Mouse (Mus musculus) thymus, adult 2 months (tissue): Measurements from ENCODE around the gene Slc17a6. TPM values are rescaled to one million over a fixed set of nuclear protein-coding genes. Genes with fewer than 3 reads are reported as not detected.

ENCODE experiments used
- DNase-seq: peaks from one replicate; pipeline ENCODE4 v3.0.0; 2021
- H3K27ac ChIP-seq: fragments of 200-500 bp; 2 replicates; pipeline ENCODE4 v1.5.1; 2012; ENCODE audit warnings: low read length, control low read depth; ENCODE audit not compliant: control insufficient read depth, insufficient read depth
- H3K27me3 ChIP-seq: fragments of 200-500 bp; 2 replicates; pipeline ENCODE4 v1.6.1; 2012; ENCODE audit warnings: mild to moderate bottlenecking, low read length, moderate library complexity, mixed read lengths; ENCODE audit not compliant: control insufficient read depth, insufficient read depth
- H3K36me3 ChIP-seq: fragments of 200-500 bp; 2 replicates; pipeline ENCODE4 v1.6.1; 2012; ENCODE audit warnings: mild to moderate bottlenecking, low read length, moderate library complexity; ENCODE audit not compliant: control insufficient read depth, insufficient read depth
- H3K4me1 ChIP-seq: fragments of 200-500 bp; replicated peaks from 2 replicates; pipeline ENCODE4 v1.6.1; 2012; ENCODE audit warnings: low read length; ENCODE audit not compliant: control insufficient read depth, insufficient read depth
- H3K4me3 ChIP-seq: fragments of 200-500 bp; 2 replicates; pipeline ENCODE4 v1.5.1; 2012; ENCODE audit warnings: mild to moderate bottlenecking, low read length, control low read depth, moderate library complexity; ENCODE audit not compliant: control insufficient read depth, insufficient read depth
- CTCF ChIP-seq: fragments of 200-500 bp; IDR thresholded peaks from 2 replicates; pipeline ENCODE4 v1.5.1; 2012; ENCODE audit warnings: mild to moderate bottlenecking, control low read depth, low read length, moderate library complexity, borderline replicate concordance; ENCODE audit not compliant: control insufficient read depth, poor library complexity, insufficient read depth; ENCODE audit errors: extremely low read depth
- POLR2A ChIP-seq: fragments of 200-500 bp; IDR thresholded peaks from 2 replicates; pipeline ENCODE4 v1.6.1; 2012; ENCODE audit warnings: mild to moderate bottlenecking, low read length, control low read depth, moderate library complexity; ENCODE audit not compliant: control insufficient read depth, poor library complexity, insufficient read depth; ENCODE audit errors: extremely low read depth
- WGBS: fragments of 180-500 bp; shearing (Covaris S2); methylation state at CpG from one replicate; pipeline ENCODE4 v1.1.7; 2018; 5-methylcytosine and 5-hydroxymethylcytosine counted together
- polyA plus RNA-seq: library from polyadenylated mRNA; depleted of rRNA; stranded (reverse); fragments of >200 nt; gene quantifications from 2 replicates; pipeline ENCODE4 v1.2.3, GENCODE M21; 2012

Slc17a6 gene
- polyA plus RNA-seq, 1 experiment: 0.18 TPM

DNA sequence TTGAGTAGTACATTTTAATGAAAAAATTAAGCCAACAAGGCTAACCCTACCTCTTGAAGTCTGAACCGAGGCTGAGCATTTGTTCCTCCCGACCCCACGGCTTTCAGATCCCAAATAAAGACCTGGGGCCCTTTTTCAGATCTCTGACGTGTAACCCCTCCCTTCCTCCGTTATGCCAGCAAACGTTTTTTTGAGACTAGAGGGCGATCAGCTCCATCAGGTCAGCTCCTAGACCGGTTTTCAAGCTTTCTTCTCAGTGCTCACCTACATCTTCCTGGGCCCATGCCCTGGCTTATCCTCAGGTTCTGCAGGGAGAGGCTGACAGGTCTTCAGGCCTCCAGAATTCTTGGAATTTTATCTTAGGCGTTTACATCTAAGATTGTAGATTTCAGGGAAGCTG is 5.9 kb downstream of the Slc17a6 start:
- Histone ChIP-seq H3K27me3 (no peaks in the 10 kb centered on the region; the same call in 1 of the 2 replicates), H3K36me3 (no peaks in the 10 kb centered on the region), H3K27ac (no peak overlapping the region), H3K4me3 (no peak overlapping the region), H3K4me1 (no peaks in the 10 kb centered on the region)
- no peak for DNase-seq
- TF ChIP-seq CTCF: no peak
- TF ChIP-seq POLR2A: no peak
- WGBS: 4% methylated on average over 9 of the region's 9 CpGs

DNA sequence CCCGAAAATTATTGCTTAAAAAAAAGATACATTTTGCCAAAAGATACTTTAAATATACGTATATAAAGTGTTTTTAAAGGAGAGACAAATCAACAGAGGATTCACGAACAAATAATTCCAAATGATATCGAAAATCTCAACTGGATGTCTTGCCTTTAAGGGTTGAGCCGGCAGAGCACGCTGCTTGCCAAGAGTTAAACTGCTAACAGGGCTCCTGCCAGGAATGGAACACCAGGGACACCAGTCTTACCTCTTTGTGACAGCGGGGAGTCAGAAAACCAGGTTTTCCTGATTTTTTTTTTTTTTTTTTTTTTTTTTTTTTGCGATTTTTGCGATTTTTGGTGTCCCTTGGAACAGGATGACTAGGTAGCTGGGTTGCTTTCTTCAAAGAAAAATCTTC is 6.5 kb downstream of the Slc17a6 start:
- H3K4me1 ChIP-seq: no peaks in the 10 kb centered on the region
- DNase-seq: no peak
- H3K36me3 ChIP-seq: no peaks in the 10 kb centered on the region
- 8% methylated on average over 9 of the region's 9 CpGs for WGBS
- no peaks in the 10 kb centered on the region; the same call in 1 of the 2 replicates for H3K27me3 ChIP-seq
- TF ChIP-seq POLR2A (no peak), CTCF (no peak)
- no peak overlapping the region for H3K4me3 ChIP-seq
- H3K27ac ChIP-seq: no peak overlapping the region

- no peak overlapping the region for H3K27ac ChIP-seq
- no peak overlapping the region for H3K4me3 ChIP-seq
- no peaks in the 10 kb centered on the region; the same call in 1 of the 2 replicates for H3K27me3 ChIP-seq
- H3K36me3 ChIP-seq: no peaks in the 10 kb centered on the region
- DNase-seq: no peak
- no peak for TF ChIP-seq CTCF
- no peak for TF ChIP-seq POLR2A
- H3K4me1 ChIP-seq: no peaks in the 10 kb centered on the region
- WGBS: 18% methylated on average over 3 of the region's 3 CpGs
These were observed 7.4 kb downstream of the Slc17a6 start for GRCm38 (mm10) chr7:51629206-51629605.

GRCm38 (mm10) chr7:51631171-51631570 is 9.4 kb downstream of the Slc17a6 start:
- Histone ChIP-seq H3K4me3 (no peak overlapping the region), H3K27me3 (no peaks in the 10 kb centered on the region), H3K27ac (no peak overlapping the region), H3K4me1 (no peaks in the 10 kb centered on the region), H3K36me3 (no peaks in the 10 kb centered on the region)
- WGBS: 65% methylated on average over 3 of the region's 3 CpGs
- TF ChIP-seq CTCF (no peak), POLR2A (no peak)
- no peak for DNase-seq

GRCm38 (mm10) chr7:51632543-51633229 is 10.9 kb downstream of the Slc17a6 start:
- no peak overlapping the region for H3K4me3 ChIP-seq
- H3K36me3 ChIP-seq: no peaks in the 10 kb centered on the region
- H3K4me1 ChIP-seq: no peaks in the 10 kb centered on the region
- H3K27me3 ChIP-seq: no peaks in the 10 kb centered on the region
- DNase-seq: no peak
- H3K27ac ChIP-seq: no peak overlapping the region
- TF ChIP-seq POLR2A (no peak), CTCF (no peak)
- 16% methylated on average over 9 of the region's 9 CpGs for WGBS

- Histone ChIP-seq H3K27ac (no peak overlapping the region), H3K4me3 (no peak overlapping the region), H3K36me3 (no peaks in the 10 kb centered on the region), H3K27me3 (no peaks in the 10 kb centered on the region), H3K4me1 (no peaks in the 10 kb centered on the region)
- TF ChIP-seq POLR2A (no peak), CTCF (no peak)
- DNase-seq: no peak
- WGBS: 14% methylated on average over 7 of the region's 7 CpGs
These were observed 11.5 kb downstream of the Slc17a6 start for GRCm38 (mm10) chr7:51633230-51633844.

DNA sequence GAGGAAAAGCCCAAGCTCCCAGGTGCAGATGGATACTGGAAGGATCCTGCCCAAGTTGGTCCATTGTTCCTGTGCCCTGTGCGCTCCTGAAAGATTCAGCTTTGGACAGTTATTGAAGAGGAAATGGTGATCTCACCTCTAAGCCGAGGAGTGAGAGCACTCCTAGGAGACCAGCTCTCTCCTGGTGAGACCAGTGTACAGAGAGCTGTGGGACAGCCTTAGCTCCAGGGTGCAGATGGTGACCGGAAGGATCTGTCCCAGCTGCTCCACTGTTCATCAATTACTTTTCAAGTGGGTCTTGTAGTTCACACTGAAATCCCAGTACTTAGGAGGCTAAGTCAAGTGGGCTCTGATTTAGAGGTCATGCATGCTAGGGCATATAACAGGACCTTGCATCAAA is 35.3 kb downstream of the Slc17a6 start:
- WGBS: 84% methylated on average over 3 of the region's 3 CpGs
- Histone ChIP-seq H3K4me3 (no peak overlapping the region), H3K27ac (no peak overlapping the region), H3K4me1 (no peaks in the 10 kb centered on the region), H3K36me3 (no peaks in the 10 kb centered on the region), H3K27me3 (no peaks in the 10 kb centered on the region)
- no peak for TF ChIP-seq POLR2A
- TF ChIP-seq CTCF: no peak
- no peak for DNase-seq
